Mouse (Mus musculus) lung, postnatal 0 days (tissue): Measurements from ENCODE around the gene Hoxa4.

Experiments
- CTCF ChIP-seq: IDR thresholded peaks from 2 replicates; pipeline ENCODE4 v1.5.1; 2016; ENCODE audit warnings: antibody characterized with exemption, mild to moderate bottlenecking
- EP300 ChIP-seq: IDR thresholded peaks from 2 replicates; pipeline ENCODE4 v1.6.1; 2016; ENCODE audit warnings: antibody characterized with exemption, mild to moderate bottlenecking, control low read depth

DNA sequence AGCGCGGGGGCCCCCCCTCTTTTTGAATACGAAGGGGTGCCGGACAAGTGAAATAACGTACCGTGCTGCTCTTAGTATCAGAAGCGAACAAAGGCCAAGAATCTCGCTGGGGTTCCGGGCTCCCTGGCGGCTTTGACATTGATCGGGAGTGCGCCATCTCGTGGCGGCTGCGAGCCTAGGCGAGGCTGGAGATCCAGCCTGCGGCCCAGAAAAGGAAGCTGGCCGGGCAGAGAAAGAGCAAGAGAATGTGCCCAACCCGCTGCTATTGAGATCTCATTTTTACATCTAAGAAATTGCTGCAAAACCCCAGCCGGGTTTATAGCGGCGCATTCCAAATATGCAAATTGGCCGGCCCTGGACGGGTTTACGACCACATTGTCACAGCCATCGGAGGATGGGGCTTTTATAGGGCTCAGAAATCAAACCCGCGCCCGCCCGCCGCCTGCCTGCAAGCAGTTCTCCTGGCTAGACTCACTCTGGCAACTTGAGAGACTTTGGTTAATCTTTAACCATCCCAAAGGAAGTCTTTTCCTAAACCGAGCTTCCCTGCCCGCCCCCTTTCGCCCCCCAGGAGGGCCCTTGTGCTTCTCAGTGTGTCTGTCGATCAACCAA is 48.9 kb upstream of the Hoxa4 start, which contains the start of gene Hoxa10:
- TF ChIP-seq CTCF = peak; percentile 81
- TF ChIP-seq EP300 = no peak
